Mouse (Mus musculus) cerebellum, adult 18-20 months (tissue): ENCODE measurements around the gene Slc6a3.

Experiments used
- DNase-seq, 2 experiments: peaks; one replicate each; pipeline ENCODE4 v3.0.0; 2021

Slc6a3 gene

DNA sequence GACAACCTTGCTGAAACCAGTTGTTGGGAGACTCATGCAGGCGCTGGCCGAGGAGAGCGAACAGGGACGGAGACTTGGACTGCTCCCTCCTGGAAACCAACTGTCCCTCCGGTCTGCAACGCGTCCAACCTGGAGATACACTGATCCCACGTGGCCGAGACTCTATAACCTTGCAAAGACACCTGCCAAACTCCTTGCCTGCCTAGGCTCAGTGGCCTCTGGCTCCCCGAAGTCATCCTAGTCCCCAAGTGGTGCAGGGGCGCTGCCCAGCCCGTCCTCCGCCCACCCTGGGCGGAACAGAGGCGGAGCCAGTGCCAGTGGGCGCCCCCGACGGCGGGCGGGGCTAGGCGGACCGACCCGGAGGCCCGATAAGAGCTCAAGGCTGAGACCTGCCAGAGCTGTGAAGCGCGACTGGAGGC lies at the start of gene Slc6a3:
Slc6a3 (plus strand) TSS at position 345 of the 419 bp plus-strand sequence.
- no peak for DNase-seq

DNA sequence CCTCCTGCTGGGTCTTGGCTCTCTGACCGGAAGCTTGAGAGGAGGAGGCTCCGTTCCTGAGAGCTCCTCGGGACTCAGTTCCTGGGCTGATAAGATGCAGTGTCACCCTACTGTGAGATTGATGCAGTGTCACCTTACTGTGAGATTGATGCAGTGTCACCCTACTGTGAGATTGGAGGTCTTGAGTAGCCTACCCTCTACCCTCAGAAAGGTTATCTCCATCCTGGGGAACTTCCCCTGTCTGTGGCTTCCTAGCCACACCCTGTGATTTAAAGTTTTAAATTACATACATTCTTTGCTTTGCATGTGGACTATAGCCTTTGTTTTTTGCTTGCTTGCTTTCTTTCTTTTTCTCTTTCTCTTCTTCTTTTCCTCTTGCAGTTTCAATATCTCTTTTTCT lies 48.4 kb upstream of the Slc6a3 start:
- DNase-seq: no peak

DNA sequence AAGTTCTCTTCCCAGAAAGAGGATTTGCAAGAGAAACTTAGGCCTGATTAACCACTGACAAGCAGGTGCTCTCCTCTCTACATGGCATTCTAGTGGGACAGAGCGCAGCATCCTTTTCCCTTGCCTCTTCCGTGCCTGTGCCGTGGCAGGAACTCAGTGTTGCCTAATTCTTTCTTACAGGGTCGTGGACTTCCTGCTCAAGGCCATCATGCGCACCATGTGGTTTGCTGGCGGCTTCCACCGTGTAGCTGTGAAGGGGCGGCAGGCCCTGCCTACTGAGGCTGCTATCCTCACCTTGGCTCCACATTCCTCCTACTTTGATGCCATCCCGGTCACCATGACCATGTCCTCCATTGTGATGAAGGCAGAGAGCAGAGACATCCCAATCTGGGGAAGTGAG lies 47.8 kb upstream of the Slc6a3 start:
- DNase-seq: no peak

DNA sequence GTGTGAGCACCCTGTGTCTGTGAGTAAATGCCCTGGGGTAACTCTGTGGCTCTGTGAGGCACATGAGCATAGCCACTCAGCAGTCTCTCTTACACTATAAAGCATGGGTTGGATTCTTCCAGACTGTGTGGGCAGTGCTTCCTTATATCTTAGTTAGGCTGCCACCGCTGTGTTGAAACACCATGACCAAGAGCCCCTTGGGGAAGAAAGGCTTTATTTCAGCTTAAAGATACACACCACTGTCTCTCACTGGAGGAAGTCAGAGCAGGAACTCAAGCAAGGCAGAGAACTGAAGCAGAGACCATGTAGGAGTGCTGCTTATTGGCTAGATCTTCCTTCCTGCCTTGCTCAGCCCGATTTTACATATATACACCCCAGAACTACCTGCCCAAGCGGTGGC lies 46.6 kb upstream of the Slc6a3 start:
- DNase-seq: no peak

DNA sequence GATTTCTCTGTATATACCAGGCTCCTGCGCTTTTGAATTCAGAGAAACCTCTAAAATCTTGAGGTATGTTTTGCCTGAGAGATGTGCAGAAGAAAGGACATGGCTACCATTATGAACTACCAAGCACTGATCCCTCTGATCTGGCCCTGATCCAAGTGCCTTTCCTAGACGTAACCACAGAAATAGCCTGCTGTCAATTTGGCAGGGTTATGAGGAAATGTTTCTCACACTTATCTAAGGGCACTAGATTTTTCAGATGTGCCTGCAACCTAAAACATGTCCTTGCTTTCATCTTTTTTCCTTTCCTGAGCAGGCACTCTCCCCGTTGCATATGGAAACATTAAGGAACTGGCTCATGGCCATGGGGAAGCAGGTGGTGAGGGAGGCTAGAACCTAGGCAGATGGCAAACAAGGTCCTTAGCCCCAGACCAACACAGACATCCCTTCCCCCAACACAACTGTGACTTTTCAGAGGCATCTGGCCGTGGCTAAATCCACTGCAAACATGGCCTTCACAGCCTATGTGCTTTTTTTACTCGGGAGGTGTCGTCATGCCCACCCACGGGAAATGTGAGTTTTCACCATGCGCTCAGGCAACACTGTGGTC lies 45.9 kb upstream of the Slc6a3 start:
- DNase-seq: peak; percentile 77 to 83

DNA sequence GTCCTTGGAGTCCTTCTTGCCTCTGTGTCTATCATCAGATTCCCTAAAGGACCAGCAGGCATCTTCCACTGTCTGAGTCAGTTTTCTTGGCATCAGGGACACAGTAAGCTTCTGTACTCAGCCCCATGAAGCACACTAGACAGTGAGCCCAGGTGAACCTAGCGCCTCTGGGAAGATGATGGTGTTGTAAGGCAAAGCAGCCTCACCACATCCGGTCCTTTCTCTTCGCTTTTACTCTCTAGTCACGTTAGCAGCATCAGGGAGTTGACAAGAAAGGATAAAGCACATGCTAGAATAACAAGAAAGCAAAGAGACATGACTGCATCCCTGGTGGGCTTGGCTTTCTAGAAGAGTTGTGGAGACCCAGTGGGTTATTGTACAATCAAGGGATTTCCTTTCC lies 43.4 kb upstream of the Slc6a3 start:
- DNase-seq: no peak

DNA sequence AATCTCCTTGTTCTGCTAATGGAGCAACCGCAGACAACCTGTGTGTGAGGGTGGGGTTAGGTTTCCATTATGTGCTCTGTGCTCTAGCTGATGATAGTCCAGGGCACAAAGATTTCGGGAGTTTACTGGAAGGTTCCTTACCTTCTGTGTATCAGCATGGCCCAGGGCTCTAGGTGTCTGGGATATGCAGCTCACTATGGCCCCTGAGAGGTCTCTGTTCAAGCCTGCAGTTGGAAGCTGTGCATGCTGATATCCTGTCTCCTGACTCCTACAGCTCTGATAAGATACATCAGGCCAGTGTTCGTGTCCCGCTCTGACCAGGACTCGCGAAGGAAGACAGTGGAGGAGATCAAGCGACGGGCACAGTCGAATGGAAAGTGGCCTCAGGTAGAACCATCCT lies 42.0 kb upstream of the Slc6a3 start:
- DNase-seq: no peak

DNA sequence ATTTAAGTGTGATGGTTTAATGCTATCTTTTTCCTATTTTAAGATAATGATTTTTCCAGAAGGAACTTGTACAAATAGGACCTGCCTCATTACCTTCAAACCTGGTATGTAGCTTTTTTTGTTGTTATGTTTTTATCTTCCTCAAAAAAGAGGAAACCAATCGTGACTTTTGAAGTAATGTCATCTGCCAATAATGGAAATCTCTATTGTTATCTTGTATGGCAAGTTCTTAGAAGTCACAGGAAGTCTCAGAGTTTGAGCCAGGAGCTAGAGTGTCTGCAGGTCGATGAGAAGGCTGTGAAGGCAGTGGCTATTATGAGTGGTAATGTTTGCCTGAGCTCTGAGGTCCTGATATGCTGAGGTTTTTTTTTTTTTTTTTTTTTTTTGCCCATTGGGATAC lies 40.4 kb upstream of the Slc6a3 start:
- no peak for DNase-seq

DNA sequence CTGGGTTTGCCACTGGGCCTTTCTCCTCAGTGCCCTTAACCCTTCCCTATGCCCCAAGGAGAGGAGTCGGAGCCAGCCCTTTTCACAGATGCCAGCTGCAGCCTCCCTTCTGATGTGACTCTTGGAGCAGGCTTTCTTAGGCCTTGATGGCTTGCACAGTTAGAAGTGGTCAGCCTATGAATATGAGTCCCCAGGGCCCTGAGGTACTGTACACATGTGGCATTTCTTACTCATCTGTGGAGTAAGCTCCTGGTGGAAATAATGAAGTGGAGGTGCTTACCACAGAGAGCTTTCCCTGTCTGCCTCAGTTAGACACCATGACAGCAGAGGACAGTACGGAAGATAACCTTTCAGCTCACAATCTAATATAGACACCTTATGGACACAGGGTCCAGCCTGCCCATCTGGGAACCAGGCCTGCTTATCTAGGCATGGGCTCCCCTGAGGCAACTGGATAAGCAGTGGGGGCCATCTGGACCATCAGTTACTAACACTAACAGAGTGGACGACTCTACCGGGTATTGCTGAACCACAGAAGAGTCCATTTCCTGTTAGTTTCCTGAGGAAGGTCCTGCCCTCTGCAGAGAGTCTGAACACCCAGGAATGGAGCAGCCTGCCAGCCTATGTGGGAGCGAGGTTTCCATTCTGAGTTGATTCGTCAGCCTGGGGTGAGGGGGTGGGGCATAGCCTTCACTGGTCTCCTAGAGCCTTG lies 36.5 kb upstream of the Slc6a3 start:
- no peak for DNase-seq

DNA sequence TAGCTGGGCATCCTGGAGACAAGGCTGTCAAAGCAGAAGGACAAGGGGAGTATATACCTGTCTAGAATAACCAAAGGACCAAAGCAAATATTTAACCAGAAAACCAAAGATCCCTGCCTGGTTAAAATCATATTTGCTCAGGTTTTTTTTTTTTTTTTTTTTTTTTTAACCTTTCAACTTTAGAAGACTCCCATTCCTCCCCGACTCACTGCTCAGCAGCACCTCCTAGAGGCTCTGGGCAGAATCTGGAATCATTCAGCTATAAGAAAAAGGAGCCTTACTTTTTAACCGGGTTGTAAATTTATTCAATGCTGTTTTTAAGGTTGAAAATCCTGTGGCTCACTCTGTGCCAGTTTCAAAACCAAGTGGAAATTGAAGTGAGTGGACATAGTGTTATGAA lies 33.8 kb upstream of the Slc6a3 start:
- DNase-seq: peak in 1 of 2 experiments; percentile 29

DNA sequence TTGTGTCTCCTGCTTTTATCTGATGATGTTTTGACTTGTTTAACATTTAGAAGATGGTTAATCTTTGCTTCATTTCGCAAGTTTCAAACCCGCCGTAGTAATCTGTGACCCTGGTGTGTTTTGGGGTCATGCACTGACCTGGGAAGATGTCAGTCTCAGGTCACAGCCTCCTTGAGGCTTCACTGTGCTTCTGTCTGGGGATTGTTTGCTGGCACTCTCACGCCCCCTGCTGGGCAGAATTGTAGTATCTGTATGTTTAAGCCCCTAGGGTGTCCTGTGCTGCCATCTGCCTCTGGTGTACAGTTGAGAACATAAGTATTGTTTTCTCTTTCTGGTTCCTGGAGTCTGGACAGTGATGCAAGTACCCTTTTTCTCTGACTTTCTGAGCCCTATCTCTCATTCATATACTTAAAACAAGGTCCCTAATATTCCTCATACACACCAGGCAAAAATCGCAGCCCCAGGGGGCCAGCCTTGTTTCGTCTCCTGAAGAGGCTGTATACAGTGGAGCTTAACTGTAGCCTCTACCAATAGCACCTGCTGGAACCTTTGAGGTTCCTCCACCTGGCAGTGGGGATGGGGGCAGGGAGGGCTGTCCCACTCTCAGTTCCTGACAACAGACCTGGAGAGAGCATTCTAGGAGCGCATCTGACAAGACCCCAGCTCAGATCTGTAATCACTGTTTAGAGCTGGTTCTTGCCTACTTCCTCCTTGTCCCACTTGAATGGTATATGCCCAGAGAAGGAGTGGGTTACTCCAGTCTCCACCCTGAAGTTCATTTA lies 30.7 kb upstream of the Slc6a3 start:
- peak; percentile 78 to 88 for DNase-seq

DNA sequence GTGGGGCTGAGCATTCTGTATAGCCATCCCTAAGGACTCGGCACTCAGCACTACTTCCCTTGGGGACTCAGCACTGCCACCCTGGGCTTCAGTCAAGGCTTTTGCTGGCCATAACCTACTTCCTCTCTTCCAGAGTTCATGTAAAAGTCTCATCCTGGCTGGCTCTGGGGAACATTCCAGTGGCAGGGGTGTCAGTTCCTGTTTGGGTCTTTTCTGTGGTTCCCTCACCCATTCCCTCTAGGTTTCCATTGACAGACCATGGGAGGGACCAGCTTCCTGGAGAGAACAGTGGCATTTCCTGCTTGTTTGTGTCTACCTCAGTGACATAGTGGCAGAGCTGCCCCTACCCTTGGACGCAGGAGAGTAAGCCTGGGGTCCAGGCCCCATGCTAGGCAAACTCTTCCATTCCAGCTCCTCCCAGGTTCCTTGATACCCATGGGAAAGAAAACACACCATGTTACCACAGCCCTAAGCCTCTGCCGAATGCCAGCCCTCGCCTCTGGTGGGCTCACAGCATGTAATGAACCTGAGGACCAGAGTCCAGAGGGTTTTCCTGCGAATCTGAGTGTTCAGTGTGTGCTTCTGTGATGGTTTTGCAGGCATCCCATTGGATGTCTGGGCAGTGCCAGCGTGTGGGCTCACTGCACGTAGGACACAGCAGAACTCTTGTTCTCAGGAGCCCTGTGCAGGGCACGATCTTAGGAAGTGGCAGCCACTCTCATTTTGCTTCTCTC lies 27.6 kb upstream of the Slc6a3 start:
- no peak for DNase-seq

DNA sequence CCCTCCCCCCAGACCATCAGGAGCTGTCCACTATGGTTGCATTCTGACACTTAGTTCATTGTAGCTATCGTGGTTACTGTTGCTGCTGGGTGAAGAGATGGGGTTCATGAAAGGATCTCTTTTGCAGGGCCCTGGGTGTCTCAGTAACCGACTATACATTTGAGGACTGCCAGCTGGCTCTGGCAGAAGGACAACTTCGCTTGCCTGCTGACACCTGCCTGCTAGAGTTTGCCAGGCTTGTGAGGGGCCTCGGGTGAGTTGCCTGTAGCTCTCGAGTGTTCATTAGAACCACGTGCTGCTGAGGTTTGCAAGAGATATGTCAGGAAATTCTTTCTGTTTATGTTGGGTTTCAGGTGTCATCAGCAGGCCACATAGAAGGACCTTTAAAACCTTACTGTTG lies 26.7 kb upstream of the Slc6a3 start:
- DNase-seq: peak; percentile 44 to 63

DNA sequence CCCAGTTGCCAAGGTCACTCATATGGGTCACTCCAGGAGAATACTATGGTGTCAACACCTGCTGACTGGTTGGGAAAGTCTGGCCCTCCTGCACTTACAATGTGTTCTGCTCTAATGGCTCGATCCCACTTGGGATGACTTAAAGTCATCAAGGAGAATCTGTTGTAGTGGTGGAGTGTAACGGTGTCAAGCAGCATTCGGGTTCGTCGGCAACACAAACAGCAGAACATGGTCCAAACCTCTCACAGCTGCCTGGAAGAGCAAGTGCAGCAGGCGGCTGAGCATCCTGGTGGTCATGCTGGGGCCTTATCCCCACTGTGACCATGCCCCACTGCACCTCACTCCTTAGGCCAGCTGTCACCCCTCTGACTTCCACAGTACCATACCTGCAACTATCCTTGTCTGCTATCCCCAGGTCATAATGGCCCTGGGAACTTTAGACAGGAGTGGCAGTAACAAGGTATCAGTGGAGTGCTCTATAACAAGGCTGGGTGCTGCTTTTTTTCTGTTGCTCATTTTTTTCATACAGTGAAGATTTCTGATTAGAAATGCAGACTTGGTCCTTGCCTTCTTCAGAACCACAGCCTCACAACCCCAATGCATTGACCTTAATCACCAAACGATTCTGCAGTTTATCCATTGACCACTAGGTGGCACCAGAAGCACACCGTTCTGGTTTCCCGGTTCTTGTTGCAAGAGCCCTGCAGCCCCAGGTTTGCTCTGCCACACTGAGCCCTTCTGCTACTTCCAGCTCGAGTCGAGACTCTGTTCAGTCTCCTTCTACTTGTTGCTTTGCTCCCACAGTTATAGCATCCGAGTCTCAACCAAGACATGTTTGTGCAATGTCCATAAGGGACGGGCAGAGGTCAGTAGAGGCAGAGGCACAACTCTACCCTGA lies 23.5 kb upstream of the Slc6a3 start:
- peak; percentile 75 to 79 for DNase-seq

DNA sequence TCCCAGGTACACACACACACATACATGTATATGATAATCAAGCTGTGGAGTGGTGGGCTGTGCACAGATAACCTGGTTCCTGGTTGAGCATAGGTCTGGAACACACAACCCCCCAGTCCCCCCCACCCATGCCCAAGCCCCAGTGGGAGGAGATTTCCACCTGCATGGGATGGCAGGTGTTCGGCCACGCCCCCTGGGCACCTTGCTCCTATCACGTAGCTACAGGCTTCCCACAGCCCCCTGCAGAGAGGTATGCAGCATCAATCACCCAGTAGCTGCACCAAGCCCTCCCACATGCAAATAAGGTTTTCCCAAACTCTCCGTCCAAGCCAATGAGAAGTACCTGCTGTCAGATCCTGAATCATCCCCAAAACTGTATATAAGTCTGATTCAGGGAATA lies 19.7 kb upstream of the Slc6a3 start:
- DNase-seq: no peak

DNA sequence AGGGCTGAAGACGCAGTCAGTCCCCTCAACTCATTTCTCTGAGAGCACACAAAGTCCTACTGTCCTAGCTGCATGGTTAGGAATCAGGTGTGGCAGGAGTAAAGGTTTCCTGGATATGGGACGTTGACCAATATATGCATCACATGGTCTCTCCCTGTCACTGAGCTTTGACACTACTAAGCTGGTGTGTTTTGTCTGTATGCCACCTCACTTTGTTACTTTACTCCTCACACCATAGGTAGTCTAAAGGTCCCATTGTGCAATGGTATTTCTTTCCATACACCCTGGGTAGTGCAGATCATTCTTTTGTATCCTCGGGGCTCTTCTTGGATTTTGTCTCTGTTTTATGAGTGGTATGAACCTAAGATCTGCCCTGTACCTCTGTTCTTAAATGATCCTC lies 2.8 kb upstream of the Slc6a3 start:
- no peak for DNase-seq

DNA sequence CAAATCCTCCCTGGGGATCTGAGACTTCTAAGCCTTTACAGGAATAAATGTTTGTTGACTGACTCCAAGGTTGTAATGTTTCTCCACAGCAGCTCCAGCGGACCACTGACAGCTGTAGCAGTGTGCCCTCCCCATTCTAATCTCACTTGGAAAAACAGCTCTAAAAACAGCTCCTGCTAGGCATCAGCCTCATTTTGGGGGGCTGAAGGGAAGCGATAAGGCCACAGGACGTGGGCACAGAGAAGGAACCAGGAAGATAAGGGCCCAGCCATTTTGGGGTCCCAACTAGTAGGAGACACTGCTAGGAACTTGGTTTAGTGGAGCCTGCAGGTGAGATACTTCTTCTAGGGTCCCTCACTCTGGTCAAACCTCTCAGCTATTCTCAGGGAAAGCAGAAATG lies 1.3 kb upstream of the Slc6a3 start:
- DNase-seq: no peak

DNA sequence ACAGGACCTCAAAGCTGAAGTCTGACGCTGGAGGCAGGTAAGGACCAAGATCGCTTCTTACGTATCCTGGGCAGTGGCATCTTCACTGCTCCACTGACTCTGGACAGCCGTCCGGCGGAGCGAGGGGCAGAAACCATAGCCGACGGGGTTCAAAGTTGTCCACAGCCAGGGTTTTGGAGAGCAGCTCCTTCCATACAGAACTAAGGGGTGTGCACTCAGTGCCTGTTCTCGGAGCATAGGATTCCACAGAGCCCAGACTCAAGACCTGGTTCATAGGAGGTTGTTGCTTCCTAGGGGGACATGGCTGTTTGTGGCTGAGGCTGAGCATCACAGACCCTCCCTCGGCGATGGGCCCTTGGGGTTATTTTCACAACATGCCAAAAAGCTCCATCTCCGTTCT lies 277 bp downstream of the Slc6a3 start:
- no peak for DNase-seq

DNA sequence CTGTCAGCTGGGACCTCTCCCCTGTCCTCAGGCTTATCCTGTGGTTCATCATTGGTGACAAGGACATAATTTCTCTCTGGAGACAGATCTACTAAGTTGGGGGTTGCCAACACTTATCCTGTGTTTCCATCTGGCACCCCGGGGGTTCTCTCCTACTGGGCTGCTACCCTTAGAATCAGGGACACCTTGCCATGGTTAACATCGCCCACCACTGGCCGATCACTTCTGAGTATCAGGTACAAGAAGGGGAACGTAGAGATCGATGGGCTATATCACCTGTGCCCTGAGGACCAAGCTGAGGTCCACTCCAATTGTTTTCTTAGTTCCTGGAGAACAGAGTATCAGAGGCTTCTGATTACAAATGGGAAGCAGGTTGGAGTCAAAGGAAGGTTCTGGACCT lies 27.7 kb downstream of the Slc6a3 start:
- DNase-seq: no peak

DNA sequence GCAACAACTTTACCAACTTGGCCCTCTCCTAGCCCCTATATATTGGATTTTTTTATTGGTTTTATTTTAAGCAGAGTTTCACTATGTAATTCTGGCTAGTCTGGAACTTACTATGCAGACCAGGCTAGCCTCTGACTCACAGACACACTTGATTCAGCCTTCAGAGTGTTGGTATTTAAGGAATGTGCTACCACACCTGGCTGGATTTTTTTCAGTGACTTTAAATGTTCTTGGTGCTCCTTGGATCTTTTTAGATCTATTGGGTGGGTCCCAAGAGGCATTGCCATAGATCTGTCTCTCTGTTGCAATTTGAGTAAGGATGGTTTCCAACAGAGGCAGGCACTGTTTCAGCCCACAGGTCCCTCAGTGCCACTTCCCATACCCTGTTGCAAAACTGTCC lies 38.5 kb downstream of the Slc6a3 start:
- DNase-seq: no peak

DNA sequence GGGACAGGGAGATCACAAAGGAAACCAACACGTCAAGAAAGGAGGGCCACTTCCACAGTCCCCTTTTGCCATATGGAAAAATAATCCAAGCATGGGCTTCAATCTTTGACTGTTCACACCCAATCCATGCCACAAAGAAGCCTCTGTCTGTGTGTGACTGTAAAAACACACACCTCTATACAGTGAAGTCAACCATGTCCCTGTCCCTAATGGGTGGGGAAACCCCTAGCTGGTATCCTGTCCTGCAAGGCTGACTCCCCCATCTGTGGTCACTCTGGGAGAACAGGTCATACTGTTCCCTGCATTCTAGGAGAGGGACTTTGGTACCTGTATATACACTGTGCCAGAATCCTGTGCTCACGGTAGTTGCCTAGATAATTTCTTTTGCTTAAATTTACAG lies 40.7 kb downstream of the Slc6a3 start:
- DNase-seq: no peak

DNA sequence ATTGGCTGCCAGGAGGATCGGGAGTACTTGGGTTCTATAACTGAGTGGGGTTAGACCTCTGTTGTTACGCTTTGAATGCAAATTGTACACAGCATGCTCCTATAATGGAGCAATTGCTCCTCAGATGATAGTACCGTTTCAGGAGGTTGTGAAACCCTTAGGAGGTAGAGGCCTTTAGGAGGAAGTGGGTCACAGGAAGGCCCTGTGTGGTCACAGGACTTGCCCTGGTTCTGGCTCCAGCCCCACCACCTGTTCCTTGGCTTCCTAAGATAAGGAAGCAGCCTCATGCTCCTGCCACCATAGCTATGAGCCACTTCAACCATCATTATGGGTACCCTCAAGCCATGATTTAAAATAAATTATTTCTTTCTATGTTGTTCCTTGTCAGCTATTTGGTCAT lies 54.9 kb downstream of the Slc6a3 start:
- DNase-seq: no peak
